Mouse (Mus musculus): ENCODE data around the gene Tmem184a. TPM values are rescaled to one million over a fixed set of nuclear protein-coding genes. Genes with fewer than 3 reads are reported as not detected.

Tmem184a gene
- polyA plus RNA-seq, 1 experiment from 2014 or later, result 2.0 TPM

- peak; percentile 23 for DNase-seq (ENCODE audit: low spot score)
Measured at GRCm38 (mm10) chr5:139793338-139794089, 26.2 kb downstream of the Tmem184a start.

- no peak for DNase-seq (ENCODE audit: low spot score)
Measured at GRCm38 (mm10) chr5:139792966-139793337, 26.8 kb downstream of the Tmem184a start.

- DNase-seq (ENCODE audit: low spot score), result peak; percentile 18
Measured at GRCm38 (mm10) chr5:139792159-139792775, 27.4 kb downstream of the Tmem184a start.

GRCm38 (mm10) chr5:139791227-139792158 lies 28.2 kb downstream of the Tmem184a start, which contains the start of gene Mafk:
TSS of gene Mafk (plus strand) at chr5:139791513.
- DNase-seq (ENCODE audit: low spot score), result peak; percentile 96

GRCm38 (mm10) chr5:139789466-139789865 lies 30.3 kb downstream of the Tmem184a start:
- DNase-seq (ENCODE audit: low spot score), result no peak

- DNase-seq (ENCODE audit: low spot score), result no peak
Measured at GRCm38 (mm10) chr5:139781406-139781805, 38.3 kb downstream of the Tmem184a start.

GRCm38 (mm10) chr5:139776966-139777365 lies 42.8 kb downstream of the Tmem184a start:
- peak; percentile 86 for DNase-seq (ENCODE audit: low spot score)

- DNase-seq (ENCODE audit: low spot score), result peak; percentile 96
Measured at GRCm38 (mm10) chr5:139775216-139775926, 44.3 kb downstream of the Tmem184a start, which contains the start of gene Ints1. TSS of gene Ints1 (minus strand) at chr5:139775674.

GRCm38 (mm10) chr5:139768216-139768615 lies 51.5 kb downstream of the Tmem184a start:
- DNase-seq (ENCODE audit: low spot score), result no peak

- DNase-seq (ENCODE audit: low spot score), result peak; percentile 44
Measured at GRCm38 (mm10) chr5:139764296-139764695, 55.4 kb downstream of the Tmem184a start.

- DNase-seq (ENCODE audit: low spot score), result no peak
Measured at GRCm38 (mm10) chr5:139758096-139758495, 61.6 kb downstream of the Tmem184a start.

- no peak for DNase-seq (ENCODE audit: low spot score)
Measured at GRCm38 (mm10) chr5:139756586-139756985, 63.1 kb downstream of the Tmem184a start.

- DNase-seq (ENCODE audit: low spot score), result no peak
Measured at GRCm38 (mm10) chr5:139756135-139756534, 63.6 kb downstream of the Tmem184a start.

- DNase-seq (ENCODE audit: low spot score), result peak; percentile 40
Measured at GRCm38 (mm10) chr5:139754753-139755152, 65.0 kb downstream of the Tmem184a start.

Small RNA genes lying within 50 kb of the gene (microRNA-seq; reads per million reads assigned to microRNA genes)
- not detected for gene Mir7037 (ENCODE audit: borderline number of aligned reads)

Other genes with a start within 250 kb of the Tmem184a start
- 3.7 and 4.7 TPM in 2 replicates for gene Micall2, start 83.6 kb downstream of the Tmem184a start, polyA plus RNA-seq (2015; fragmentation: Nextera tagmentation; extraction: Ambion mirVana)
- 26.8 and 28.9 TPM in 2 replicates for gene Ints1, start 44.2 kb downstream of the Tmem184a start, polyA plus RNA-seq (2015; fragmentation: Nextera tagmentation; extraction: Ambion mirVana)
- 39.4 and 40.8 TPM in 2 replicates for gene Mafk, start 28.4 kb downstream of the Tmem184a start, polyA plus RNA-seq (2015; fragmentation: Nextera tagmentation; extraction: Ambion mirVana)
- not detected in 2 replicates for gene Gm26938, start 6.5 kb upstream of the Tmem184a start, polyA plus RNA-seq (2015; fragmentation: Nextera tagmentation; extraction: Ambion mirVana)
- 91.9 and 93.8 TPM in 2 replicates for gene Psmg3, start 7.0 kb upstream of the Tmem184a start, polyA plus RNA-seq (2015; fragmentation: Nextera tagmentation; extraction: Ambion mirVana)
- 0.21 and 0.35 TPM in 2 replicates for gene Elfn1, start 88.0 kb upstream of the Tmem184a start, polyA plus RNA-seq (2015; fragmentation: Nextera tagmentation; extraction: Ambion mirVana)

Data from thymus, postnatal 0 days (tissue).